Mouse (Mus musculus) kidney, postnatal 4 days (tissue): ENCODE measurements around the gene Mrps27.

Experiments
- DNase-seq, 2 experiments: peaks; one replicate each; pipeline ENCODE4 v3.0.0; 2021; ENCODE audit warnings: mixed read lengths in 2 of 2

Mrps27 gene

GRCm38 (mm10) chr13:99442434-99443249, 98.1 kb downstream of the Mrps27 start:
- peak in 1 of 2 experiments; percentile 30 for DNase-seq

- DNase-seq: no peak
Observed at GRCm38 (mm10) chr13:99443484-99444175, 99.0 kb downstream of the Mrps27 start.

- DNase-seq: peak in 1 of 2 experiments; percentile 14
Observed at GRCm38 (mm10) chr13:99444431-99444871, 99.9 kb downstream of the Mrps27 start.

- DNase-seq: peak; percentile 55 to 62
Observed at GRCm38 (mm10) chr13:99444880-99445279, 100.3 kb downstream of the Mrps27 start.

- no peak for DNase-seq
Observed at GRCm38 (mm10) chr13:99447002-99447401, 102.4 kb downstream of the Mrps27 start.

- DNase-seq: peak in 1 of 2 experiments; percentile 9
Observed at GRCm38 (mm10) chr13:99447403-99448199, 103.0 kb downstream of the Mrps27 start.

- DNase-seq: no peak
Observed at GRCm38 (mm10) chr13:99448278-99448677, 103.7 kb downstream of the Mrps27 start.

- no peak for DNase-seq
Observed at GRCm38 (mm10) chr13:99449547-99449946, 105.0 kb downstream of the Mrps27 start.

GRCm38 (mm10) chr13:99450766-99451165, 106.2 kb downstream of the Mrps27 start:
- peak; percentile 20 to 35 for DNase-seq

- no peak for DNase-seq
Observed at GRCm38 (mm10) chr13:99451276-99451675, 106.7 kb downstream of the Mrps27 start.

- no peak for DNase-seq
Observed at GRCm38 (mm10) chr13:99452444-99452843, 107.9 kb downstream of the Mrps27 start.

- DNase-seq: no peak
Observed at GRCm38 (mm10) chr13:99454977-99455376, 110.4 kb downstream of the Mrps27 start.

GRCm38 (mm10) chr13:99458658-99459386, 114.2 kb downstream of the Mrps27 start:
- peak in 1 of 2 experiments; percentile 19 for DNase-seq

GRCm38 (mm10) chr13:99459612-99460011, 115.0 kb downstream of the Mrps27 start:
- no peak for DNase-seq

- DNase-seq: no peak
Observed at GRCm38 (mm10) chr13:99461886-99462285, 117.3 kb downstream of the Mrps27 start.

GRCm38 (mm10) chr13:99464551-99464950, 120.0 kb downstream of the Mrps27 start:
- no peak for DNase-seq
